Mouse (Mus musculus) T-helper 1 cell (primary cell): ENCODE results near the gene Npat.

Source experiments
- in situ Hi-C: fragments of 300-600 bp; cut with MboI, MseI; formaldehyde crosslinking; loops from one replicate; pipeline ENCODE4 v1.15.1; 2025; ENCODE audit warnings: high pct_unique_total_duplicates

Gene Npat

DNA sequence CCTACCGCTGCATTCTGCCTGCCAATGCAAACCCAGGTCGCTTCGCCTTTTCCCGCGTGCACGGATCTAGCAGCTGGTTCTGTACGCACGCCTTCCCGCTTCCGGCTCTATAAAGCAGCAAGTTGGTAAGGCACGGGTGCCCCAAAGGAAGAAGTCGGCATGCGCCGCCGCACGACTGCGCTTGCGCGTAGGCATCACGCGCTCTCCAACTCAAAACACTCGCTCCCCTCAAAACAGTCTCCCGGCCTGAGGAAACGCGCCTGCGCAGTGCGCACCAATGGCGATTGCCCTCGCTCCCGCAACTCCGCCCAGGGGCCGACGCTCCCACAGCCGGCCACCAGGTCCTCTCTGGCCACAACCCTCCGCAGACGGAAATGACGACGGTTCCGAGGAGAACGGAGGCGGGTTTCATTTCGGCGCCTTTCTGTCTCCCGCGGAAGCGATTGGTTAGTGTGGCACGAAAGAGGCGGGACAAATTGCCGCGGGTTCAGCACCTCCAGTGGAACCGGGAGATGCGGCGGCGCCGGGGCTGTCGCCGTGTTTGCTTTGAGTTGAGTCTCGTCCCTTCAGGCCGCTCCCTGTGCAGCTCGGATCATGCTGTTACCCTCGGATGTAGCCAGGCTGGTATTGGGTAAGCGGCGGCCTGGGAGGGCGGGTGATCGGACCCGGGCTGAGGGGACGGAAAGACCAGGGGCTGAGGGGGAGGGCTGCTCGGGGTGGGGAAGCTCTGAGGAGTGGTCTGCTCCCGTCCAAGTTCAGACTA lies at the start of gene Npat, which contains the start of gene Atm:
TSS of gene Npat (plus strand) at position 490 of the 763 bp plus-strand sequence.
TSS of gene Atm (minus strand) at position 183 of the 763 bp plus-strand sequence.
- in situ Hi-C loops, result no loop called here

DNA sequence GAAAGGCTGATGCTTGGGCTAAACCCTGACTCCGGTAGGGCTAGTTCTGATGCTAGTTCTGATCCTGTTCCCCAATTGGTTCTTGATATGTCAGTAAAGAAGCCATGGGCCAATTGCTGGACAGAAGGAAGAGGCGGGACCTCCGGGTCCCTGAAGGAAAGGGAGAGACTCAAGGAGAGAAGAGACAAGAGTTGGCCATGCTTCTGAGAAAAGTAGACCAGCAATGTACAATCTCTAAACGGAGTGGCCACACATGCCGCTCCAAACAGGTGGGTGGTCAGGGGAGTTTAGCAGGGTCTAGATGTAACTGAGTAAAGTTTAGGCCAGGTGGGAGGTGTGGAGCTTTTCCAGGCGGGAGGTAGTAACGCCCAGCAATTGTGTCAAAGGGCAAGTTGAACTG lies 28.8 kb upstream of the Npat start:
- in situ Hi-C loops, result no loop called here

DNA sequence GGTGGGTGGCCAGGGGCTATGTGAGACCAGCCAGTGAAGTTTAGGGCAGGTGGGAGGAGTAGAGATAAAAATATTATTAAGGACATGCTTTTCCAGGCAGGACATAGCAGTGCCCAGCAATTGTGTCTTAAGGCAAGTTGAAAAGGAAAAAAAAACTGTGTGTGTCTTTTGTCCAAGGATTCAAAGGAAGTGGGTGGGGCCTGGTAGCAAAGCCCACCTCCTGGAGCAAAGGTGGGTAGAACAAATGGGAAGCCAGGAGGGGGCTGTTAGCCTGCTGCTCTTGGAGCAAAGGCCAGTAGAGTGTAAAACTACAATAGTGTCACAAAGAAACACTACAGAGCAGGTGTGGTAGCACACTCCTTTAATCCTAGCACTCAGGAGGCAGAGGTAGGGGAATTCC lies 22.8 kb upstream of the Npat start:
- in situ Hi-C loops, result no loop called here

DNA sequence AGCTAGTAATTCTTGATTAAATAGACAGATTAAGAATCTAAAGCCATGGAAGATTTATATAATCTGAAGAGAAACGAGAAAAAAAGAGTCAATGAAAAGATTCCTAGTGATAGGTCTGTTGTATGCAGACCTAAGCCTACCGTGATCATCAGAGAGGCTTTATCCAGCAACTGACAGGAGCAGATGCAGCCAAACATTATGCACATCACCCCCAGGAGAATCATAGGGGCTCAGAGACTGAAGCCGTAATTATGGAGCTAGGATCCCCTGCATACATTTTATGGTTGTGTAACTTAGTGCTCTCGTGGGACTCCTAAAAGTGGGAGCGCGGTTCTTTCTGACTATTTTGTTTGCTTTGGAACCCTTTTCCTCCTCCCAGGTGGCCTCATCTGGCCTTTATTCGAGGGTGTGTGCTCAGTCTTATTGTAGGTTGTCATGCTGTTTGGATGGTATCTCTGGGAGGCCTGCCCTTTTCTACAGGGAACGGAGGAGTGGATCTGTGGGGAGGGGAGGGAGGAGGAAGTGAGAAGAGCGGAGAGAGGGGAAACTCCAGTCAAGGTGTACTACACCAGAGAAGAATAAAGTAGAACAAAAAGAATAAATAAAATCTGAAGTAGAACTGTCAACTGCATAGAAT lies 19.4 kb upstream of the Npat start:
- in situ Hi-C loops, result no loop called here

DNA sequence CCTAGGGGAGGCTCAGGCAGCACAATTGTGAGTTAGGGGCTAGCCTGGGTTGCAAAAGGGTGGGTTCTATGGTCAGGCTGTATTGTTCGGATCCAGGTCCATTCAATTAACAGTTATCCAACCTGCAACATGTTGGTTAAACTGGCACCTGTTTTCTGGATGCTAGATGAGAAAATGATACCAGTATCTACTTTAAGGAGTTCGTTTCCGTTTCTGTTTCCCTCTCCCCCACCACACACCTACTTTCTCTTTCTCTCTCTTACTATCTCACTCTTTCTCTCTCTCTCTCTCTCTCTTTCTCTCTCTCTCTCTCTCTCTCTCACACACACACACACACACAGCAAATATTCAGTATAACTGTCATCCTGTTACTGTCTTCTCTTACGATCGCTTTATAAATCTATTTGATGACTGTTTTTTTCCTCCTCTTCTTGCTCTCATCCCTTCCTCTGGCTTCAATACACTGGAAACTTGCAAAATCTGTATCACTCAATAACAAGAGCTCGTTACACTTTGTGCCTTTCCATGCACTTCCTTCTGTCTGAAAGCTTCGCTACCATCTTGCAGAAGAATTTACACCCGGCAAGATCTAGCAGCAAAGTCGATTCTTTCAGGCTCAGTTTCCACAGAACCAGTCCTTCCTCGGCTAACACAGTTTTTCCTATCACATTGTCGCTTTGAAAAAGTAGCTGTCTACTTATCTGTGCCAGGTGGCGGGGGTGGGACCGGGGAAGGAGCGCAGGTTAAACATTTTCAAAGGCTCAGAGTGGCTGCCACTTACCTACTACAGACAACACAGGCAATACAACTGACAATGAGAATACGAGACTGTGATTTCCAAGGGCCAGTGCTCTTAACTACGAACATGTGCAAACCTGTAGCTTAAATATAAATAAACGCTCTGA lies 1.2 kb upstream of the Npat start:
- in situ Hi-C loops, result no loop called here

DNA sequence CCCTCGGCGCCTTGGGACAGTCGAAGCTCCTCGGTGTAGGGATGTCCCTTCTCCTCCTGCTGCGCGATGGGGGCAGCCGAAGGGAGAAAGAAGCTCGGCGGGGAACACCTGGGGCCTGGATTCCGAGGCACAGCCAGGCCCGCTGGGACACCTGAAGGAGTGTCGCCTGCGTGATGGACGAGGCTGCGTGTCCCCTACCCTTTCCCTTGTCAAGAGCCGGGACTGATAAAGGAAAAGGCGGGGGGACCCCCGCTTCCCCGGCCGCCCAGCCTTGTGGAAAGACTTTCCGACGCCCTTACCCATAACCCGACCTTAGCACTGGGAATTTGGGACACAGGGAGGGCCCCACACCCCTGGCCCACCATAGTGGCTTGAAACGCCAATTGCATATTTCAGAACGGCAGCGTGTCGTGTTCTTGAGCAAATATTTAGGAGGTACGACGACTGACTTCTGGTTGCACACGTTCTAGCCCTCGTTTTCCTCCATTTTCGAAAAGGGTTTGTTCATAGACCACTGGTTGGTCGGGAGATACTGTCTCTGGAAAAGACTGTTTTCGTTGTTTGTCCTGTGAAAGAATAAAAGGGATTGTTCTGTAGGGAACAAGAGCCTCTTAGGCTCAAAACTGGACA lies 604 bp downstream of the Npat start:
- in situ Hi-C loops, result no loop called here

DNA sequence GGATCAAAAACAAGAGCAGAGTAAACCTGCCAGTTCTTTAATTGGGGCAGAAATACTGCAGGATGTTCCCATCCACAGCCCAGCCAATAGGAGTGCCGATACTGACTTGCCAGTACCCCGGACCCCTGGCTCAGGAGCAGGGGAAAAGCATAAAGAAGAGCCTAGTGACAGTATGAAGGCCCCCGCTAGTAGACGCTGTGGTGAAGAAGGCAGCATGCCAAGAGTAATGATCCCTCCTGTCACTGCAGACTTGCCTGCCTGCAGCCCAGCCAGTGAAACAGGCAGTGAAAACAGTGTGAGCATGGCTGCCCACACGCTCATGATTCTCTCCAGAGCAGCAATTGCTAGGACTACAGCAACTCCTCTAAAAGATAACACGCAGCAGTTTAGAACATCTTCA lies 33.8 kb downstream of the Npat start:
- in situ Hi-C loops, result no loop called here

DNA sequence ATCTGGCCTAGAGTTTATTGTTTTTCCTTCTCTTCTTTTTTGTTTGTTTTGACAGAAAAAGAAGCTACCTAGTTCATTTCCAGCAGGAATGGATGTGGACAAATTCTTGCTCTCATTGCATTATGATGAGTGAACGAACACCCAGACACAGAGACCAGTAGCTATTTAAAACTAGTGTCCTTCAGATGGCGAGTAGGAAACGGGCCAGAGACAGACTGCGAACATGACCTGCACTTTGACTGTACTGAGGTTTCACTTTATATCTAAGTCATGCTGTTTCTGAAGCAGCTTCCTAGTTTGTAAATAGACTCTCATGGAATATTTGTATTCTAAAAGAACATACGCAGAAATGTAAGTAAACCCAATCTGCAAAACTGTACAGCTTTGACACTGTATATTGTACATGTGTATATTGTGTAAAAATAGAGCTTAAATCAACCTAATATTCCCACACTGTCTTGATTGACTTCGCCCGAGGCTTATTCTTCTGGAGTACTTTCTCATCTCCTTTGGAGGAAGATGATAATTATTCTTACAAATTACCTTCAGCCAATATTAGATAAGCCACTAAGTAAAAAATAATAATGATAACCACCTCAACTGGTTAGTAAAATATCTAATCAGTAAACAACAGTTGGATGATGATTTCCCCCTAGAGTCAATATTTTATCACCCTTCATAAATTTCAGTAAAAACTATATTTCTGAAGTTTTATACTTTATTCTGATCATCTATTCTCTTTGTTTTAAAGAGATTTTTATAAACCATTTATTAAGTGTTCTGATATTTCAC lies 35.9 kb downstream of the Npat start:
- in situ Hi-C loops, result no loop called here

DNA sequence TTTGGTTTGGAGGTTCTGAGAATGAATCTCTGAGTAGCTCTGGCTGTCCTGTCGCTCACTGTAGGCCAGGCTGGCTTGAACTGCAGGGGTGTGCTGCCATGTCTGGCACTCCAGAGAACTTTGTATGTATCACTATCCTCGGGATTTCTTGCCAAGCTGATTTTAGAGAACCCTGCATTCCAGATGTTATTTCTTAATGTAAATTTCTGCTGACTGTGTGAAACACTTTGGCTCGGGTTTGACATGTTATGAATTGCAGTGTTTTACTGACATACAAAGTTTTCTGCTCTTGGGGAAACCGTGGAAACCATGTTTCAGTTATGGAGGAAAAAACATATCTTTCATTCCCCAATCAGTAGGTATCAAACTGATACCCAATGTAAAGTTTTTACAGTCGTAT lies 38.9 kb downstream of the Npat start:
- in situ Hi-C loops, result no loop called here

DNA sequence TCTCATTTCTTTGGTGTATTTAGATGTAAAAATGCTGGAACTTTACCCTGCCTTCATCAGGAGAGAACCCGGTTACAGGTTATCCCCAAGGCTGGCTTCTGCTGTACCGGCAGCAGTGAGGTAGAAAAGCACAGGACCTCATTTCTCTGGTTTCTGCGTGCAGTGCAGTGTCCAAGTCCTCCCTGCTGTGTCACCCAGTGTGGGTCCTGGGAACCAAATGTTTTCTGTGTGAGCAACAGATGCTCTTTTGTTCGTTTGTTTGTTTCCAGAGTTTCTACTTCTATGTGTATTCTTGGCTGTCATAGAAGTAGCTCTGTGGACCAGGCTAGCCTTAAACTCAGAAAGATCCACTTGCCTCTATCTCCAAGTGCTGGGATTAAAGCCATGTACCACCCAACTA lies 45.0 kb downstream of the Npat start:
- in situ Hi-C loops, result no loop called here

DNA sequence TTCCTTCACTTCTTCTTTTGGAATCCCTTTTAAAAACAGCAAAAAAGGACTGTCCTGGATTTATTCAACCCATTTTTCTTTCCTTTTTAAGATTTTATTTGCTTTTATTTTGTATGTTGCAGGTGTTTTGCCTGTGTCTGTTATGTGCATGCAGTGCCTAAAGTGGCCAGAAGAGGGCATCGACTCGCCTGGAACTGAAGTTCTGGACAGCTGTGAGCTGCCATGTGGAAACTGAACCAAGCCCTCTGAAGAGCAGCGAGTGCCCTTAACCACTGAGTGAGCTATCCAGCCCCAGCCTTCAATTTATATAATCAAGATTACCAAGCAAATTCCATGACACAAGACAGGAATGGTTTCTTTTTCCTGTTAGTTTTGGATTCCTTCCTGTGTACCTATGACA lies 57.9 kb downstream of the Npat start:
- in situ Hi-C loops, result no loop called here

DNA sequence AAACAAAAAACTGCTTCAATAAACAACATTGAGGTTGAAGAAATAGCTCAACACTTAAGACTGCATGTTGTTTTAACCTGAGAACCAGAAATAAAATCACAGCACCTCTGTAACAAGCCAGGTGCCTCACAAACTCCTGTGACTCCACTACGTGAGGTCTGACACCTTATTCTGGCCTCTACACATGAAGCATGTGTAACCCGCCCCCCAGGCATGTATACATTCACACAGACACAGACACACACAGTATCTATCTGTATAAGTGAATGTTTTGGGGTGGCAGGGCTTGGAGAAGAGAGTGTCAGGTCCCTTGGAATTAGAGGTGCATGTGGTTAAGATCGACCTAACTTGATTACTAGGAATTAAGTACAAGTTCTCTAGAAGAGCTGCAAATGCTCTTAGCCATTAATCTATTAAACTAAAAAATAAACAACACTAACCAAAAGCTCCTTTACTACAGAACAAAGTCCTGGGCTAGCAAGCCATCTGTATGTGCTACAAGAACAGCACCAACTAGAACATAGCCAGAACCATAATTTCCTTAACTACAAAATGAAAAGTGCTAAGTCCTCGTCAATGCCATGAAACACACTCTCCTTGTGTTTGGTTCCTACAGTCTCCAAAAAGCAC lies 60.2 kb downstream of the Npat start:
- in situ Hi-C loops, result no loop called here

DNA sequence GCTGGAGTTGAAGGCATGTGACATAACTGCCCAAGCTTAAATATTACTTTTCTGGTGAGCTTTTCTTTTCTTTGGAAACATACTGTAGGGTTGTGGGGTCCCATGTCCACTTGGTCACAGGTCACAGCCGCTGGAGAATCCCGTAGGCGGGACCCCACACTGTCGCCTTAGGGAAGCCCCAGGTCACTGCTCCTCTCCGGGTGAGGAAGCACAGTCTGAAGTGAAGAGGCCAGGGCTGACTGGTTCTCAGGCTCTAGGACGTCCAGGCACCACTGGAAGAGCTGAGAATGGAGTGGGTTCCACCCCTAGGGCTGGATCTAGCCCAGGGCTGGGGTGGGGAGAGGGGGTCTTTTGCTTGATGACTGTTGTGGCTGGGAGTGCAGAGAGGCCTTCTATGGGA lies 61.8 kb downstream of the Npat start:
- in situ Hi-C loops, result no loop called here

DNA sequence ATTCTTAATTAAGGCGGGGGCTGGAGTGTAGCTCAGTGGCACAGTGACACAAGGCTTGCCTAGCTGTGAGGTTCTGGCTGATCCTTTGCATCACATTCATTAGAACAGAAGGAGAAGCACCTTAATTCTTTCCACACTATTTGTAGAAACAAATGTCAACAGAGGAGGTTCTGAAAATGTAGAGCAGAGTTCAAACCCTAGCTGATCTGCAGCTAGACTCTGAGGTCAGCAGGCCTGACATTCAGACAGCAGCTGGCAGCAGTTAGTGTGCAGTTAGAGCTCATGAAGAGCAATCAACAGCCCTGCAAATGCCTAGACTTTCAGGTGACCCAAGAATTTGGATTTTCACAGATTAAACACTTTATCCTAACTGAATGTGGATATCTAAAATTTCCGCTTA lies 64.7 kb downstream of the Npat start:
- in situ Hi-C loops, result no loop called here

DNA sequence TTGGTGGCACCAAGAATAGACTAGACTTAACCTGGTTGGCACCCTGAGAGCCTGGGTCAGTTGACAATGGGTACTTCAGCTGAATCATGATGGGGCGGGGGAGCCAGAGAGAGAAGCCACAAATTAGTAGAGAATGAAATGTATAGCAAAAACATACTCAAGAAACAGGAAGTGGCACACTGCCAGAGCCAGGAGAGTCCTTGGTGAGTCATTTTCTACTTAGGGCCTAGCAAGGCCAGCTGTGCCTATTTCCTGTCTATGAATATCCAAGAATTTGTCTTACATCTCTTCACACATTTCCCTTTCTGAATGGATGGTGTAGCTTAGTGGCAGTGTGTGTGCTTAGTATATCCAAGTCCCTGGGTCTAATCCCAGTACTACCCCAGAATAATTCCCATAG lies 66.5 kb downstream of the Npat start:
- in situ Hi-C loops, result no loop called here

DNA sequence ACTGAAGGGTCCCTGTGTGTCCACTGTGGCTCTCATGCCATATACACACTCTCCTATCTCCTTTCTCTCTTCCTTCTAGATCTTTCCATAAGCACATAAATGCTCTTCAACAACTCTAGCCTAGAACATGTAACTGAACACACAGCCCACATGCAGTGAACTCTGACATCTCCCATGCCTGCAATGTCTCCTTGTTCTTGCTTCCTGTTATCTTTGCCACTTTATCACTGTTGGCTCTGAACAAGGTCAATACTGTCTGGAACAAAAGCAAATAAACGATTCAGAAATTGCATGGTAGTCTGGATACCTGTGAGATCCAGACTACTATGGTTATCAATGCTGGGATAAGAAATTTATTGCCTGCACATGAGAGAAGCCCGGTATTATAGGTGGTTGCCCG lies 67.0 kb downstream of the Npat start:
- in situ Hi-C loops, result no loop called here

DNA sequence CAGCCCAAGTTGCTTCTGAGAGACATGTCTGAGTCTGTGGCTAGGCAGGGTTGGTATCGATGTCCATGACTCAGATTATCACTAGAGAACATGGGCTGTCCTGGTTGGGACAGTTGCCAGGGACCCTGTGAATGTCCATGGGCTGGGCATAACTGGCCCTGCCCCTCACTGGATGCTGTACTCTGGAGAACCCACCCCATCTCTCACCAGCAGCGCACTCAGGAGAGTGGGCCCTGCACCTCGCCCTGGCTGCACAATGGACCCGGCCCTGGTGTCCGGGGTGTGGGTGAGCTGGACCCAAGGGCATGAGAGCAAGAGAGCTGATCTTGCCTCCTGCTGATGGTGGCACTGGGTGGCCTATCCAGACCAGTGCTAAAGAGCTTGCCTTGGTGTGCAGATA lies 68.1 kb downstream of the Npat start:
- in situ Hi-C loops, result loop anchor here (5.0 kb wide), 1 partner anchor 62 kb away; no protein-coding TSS in a partner anchor

DNA sequence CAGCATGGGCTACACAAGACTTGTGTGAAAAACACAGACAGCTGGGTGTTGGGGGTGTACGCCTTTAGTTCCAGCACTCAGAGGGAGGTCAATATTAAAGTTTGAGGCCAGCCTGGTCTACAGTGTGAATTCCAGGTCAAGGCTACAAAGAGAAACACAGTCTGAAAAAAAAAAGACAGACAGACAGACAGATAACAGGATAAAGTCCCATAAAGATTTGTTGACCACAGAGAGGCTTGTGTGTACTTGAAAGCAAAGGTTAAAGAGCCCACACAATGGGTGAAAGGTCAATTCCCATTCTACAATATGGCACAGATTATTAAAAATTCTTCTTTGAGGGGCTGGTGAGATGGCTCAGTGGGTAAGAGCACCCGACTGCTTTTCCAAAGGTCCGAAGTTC lies 70.3 kb downstream of the Npat start:
- in situ Hi-C loops, result loop anchor here (5.0 kb wide), 1 partner anchor 60 kb away; no protein-coding TSS in a partner anchor

DNA sequence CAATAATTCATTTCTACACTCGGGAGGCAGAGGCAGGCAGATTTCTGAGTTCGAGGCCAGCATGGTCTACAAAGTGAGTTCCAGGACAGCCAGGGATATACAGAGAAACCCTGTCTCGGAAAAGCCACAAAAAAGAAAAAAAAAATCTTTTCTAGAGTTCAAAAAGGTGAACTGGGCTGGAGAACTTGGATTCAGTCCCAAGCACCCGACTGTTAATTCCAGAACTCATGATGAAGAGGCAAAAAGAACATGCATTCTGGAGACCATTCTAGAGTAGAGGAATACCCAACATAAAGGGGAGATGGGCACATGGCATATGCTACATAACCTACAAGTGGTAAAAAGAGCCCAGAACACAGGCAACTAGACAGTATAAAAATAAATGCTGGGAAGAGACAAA lies 71.0 kb downstream of the Npat start:
- in situ Hi-C loops, result loop anchor here (5.0 kb wide), 1 partner anchor 59 kb away; no protein-coding TSS in a partner anchor

DNA sequence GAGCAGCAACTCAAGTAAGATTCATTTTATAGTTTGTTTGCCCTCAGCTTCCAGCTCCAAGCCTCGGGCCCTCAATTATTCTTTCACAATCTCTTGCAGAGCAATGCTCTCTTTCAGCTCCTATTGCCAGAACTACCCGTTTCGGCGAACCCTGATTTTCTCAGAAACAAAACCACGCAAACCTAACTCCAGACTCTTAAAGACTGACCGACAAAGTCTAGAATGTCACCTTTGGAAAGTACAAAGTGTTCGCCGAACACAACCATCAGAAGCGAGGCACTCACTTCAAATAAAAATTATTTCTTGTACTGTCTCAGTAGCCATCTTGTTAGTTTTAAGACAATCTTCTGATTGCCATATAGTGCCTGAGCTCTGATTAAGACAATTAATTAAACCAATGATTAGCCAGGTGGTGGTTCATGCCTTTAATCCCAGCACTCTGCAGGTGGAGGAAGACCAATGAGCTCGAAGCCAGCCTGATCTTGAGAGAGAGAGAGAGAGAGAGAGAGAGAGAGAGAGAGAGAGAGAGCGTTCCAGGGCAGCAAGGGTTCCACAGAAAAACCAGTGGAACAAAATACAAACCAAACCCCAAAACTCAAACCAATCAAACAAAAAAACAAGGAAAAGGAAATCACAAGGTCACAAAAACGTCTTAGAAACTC lies 72.6 kb downstream of the Npat start:
- in situ Hi-C loops, result loop anchor here (5.0 kb wide), 1 partner anchor 58 kb away; no protein-coding TSS in a partner anchor
